Mouse (Mus musculus) CH12F3 (cell line): ENCODE data around the gene Tcl1.
"Not testable (repeated sequence)": the region's sequence is repeated elsewhere in the genome, so short reads cannot be mapped to it uniquely, and the experiment has no call there.

Experiments
- in situ Hi-C: fragments of 300-500 bp; cut with MboI; formaldehyde crosslinking; loops from 2 replicates; pipeline ENCODE4 v1.14.3; 2020; ENCODE audit warnings: low sequenced_read_pairs

Gene Tcl1

DNA sequence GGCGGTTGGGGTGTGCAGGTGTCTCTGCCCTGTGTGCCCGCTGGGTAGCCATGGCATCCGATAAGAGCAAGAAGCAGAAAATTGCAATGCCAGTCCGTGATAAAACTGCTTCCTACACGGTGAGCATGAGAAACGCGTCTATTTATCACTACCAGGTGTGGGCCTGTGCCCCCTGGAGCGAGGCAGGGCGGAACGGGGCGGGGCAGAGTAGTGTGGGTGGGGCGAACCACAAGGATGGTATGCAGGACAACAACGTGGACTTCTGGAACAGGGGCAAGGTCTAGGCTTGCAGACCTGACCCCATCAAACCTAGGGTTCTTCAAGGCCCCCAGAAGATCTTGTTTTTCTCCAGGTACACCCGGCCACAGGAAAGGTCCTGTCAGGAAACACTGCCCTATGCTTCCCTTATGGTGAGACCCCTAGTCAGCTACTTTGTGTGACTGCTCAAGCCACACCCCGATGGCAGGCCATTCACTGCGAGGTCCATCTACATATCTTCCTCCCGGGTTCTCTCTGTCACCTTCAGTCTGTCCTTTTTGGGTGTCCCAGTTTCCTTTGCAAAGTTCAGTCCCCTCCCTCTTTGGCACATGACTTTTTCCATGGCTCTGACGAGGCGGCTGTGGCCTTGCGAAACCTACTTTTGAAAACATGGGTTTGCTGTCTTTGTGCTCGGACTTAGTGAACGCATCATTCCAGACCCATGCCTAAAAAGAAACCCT, at the start of gene Tcl1:
Gene Tcl1 (minus strand): TSS at position 193 of the 719 bp plus-strand sequence.
- in situ Hi-C loops: no loop called here

DNA sequence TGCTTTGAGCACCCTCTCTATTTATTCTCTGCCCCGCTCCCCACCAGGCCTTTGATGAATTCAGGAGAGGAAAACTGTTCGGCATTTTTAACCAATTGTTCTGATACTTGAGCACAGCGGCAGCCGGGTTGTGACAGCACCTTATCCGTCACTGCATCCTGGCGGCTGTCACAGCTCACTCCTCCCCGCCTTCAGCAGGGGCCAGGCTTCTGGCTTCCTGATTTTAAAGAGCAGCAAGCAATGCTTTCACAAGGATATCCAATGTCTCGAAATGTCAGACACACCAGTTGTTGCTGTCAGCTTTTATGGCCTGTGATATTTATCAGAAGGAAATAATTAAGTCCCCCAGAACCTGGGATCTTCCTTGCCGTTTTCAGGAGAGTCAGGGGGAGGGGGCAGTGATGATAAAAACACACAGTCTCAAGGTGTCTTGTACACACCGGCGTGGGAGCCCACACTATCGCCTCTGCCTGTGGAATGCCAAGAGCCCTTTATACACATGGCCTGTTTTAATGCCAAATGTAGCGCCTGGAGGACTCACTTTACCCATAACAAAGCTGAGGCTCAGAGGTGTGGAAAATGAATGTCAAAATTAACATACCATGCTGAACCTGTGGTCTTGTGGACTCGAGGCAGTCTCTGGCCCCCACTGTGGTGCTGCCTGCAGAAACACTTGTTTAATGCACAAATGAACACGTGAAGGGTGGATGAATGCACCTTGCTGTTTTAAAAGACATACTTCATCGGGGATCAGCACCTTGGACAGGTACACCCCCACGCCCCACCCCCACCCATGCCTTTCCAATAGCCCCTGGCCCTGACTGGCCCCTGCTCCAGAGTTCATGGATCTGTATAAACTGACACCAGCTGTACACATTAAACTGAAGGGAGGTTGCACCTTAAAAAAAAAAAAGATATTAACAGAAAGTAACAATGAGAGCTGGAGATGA, 48.7 kb upstream of the Tcl1 start:
- in situ Hi-C loops: no loop called here

DNA sequence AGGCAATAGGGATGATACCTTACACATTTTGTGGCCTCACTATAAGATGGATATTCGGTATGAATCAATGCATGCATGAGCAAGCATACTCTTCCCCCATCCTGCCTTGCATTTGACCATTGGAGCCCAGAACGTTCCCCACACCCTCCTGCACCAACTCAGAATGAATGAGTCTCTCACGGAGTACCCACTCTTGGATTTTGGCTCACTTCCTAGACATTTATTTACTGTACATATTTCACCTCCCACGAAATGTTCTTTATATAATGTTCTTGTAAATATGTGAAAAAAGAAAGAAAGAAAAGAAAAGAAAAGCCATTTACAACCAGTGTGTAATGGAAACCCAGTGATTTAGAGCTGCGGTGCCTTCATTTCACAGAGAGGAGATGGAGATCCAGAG, 44.5 kb upstream of the Tcl1 start:
- in situ Hi-C loops: no loop called here

DNA sequence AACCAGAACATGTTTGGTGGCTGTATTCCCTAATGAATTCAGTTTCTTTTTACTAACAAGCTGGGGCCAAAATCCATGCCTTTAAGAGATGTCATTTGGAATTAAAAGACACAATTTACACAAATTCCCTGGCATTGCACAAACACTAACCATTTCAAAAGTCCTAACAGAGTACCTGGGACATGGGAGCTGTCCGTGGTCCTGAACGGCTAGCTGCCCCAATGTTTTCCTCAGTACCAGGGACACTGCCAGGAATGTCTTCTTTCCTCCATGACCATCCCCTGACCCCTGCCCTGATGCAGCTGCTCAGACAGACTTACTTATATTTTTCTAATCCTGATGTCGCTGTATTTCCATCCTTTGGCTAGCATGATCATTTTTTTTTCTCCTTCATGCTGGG, 43.5 kb upstream of the Tcl1 start:
- in situ Hi-C loops: no loop called here

DNA sequence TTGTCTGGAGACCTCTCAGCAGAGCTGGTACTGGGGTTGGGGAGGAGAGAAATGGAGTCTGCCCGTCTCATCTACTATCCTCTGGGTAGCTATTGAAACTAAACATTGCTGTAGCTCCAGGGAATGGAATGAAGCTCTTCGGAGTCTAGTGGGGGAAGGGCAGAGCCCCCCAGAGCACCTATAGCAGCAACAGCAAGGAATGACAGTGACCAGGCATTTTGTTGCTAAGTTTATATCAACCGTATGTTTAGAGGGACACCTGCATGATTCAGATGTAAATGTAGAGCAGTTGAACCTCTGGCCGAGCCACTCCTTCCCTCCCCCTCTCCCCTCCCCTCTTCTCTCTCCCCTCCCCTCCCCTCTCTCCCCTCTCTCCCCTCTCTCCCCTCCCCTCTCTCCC, 36.6 kb upstream of the Tcl1 start:
- in situ Hi-C loops: no loop called here

DNA sequence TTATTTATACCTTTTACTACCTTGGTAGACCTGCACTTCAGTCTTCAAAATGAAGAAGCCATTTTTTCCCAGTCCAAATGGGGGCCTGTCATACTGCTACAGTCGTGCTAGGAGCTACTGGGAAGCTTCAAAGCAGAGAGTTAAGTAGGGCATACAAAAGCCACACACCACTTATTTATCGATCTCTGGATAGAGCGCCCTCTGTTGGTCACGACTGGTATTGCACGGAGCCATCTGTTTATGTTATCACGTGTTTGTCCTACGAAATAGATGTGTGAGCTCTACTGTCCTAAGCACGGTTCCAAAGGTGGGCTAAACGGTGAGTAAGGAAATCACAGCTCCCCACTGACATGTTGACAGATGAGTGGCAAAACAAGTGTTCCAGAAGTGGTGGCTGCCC, 36.2 kb upstream of the Tcl1 start:
- in situ Hi-C loops: no loop called here

DNA sequence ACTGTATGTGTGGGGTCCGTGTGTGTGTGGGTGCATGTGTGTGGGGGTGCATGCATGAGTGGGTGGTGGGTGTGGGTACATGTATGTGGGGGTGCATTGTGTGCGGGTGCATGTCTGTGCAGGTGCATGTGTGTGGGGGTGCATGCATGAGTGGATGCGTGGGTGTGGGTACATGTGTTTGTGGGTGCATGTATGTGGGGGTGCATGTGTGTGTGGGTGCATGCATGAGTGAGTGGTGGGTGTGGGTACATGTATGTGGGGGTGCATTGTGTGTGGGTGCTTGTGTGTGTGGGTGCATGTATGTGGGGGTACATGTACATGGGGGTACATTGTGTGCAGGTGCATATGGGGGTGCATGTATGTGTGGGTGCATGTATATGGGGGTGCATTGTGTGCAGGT, 31.2 kb upstream of the Tcl1 start:
- in situ Hi-C loops: no loop called here

DNA sequence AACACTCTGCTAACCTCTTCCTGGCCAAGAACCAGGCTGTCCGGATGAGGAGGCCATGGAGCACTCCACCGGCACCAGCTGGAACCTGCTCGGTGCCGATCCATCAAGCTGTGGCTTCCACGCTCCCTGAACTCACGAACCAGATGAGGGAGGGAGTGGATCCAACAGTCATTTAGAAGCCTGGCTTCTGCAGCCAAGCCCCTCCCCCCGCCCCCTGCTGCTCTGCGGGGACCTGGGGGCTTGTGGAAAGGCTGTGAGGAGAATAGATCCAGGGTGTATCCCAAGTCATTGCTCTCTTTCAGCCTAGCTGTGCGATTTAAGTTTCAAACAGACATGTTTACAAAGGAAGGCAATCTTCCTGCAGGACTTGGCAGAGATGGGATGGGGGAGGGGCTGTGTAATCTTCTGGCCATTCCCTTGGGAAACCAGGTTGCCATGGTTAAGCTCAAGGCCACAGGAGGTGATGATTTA, 26.2 kb upstream of the Tcl1 start:
- in situ Hi-C loops: no loop called here

DNA sequence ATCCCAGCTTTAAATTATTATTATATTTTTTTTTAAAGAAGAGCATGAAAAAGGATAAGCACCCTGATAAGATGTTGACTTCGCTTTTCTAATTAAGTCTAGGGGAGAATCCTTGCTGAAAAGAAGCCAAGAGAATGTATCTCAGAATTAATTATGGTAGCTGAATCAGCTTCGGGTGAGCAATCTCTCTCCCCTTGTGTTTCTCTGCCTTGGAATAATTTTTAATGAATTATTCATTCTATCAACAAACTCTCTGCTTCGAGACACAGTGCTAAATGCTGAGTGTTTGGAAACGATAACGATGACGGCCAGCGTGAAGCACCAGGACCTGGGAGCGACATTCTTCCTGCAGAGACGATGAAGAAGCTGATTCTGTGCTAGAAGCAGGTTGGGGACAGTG, 16.5 kb upstream of the Tcl1 start:
- in situ Hi-C loops: no loop called here

DNA sequence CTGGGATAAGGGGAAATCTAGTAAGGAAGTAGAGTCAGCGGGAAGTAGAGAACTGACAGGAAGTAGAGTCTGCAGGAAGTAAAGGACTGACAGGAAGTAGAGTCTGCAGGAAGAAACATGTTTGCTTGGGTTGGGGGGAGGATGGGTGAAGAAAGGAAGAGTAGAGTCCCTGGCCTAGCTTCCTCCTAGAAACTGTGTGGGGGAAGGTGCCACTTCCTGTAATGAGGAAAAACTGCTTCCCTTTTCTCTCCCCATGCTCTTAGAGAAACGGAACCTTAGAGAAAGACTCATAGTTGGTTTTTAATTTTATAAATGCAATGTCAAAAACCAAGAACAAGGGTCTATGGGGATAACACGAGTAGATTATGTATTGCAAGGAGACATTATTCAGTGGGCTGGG, 12.5 kb upstream of the Tcl1 start:
- in situ Hi-C loops: no loop called here

DNA sequence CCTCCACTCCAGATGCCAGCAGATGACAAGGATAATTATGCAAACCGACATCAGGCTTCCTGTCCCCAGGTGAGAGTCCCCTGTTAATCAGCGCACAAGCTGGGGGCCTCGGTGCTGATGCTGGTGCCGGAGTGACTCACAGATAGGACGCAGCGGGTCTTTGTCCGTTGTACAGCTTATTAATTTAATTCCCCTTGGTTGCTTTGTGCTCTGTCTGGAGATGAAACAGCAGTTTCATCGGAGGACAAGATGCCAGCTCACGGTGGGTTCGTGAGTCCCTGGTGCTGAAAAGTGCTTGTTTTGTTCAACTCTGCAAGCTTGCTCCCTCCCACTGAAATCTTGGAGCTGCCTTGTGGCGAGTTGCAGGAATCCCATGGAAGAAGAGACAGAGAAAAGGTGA, 11.8 kb upstream of the Tcl1 start:
- in situ Hi-C loops: no loop called here

DNA sequence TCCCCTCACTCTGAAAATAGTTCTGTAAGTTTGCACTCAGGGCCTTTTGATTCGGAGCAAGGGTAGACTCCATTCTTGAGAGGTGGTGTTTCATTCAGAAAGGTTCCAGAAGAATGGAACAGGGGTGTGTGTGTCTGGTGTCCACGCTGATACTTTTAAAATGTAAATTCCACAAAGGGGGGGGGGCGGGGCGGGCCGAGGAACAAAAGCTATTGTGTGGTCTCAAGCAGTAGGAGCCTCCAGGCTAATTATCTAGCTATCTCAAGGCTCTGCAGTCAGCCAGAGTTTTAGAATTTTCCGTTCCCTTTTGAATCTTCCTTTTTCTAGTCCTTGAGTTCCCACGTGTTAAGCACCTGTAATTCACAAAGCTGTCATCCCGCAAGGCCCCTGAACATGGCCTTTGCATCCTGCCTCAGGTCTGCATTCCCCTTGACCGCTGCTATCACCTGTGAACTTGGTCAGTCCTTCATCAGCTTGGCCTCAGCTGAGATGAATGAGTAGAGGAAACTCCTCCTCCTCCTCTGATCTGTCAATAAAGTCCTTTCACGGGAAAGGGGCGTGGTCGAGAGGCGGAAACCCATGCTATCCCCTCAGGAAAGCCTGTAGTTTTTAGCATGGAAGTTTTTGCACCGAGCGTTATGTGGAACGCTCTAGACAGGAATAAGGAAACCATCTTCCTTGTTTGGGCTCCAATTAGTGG, 2.2 kb upstream of the Tcl1 start:
- in situ Hi-C loops: no loop called here

DNA sequence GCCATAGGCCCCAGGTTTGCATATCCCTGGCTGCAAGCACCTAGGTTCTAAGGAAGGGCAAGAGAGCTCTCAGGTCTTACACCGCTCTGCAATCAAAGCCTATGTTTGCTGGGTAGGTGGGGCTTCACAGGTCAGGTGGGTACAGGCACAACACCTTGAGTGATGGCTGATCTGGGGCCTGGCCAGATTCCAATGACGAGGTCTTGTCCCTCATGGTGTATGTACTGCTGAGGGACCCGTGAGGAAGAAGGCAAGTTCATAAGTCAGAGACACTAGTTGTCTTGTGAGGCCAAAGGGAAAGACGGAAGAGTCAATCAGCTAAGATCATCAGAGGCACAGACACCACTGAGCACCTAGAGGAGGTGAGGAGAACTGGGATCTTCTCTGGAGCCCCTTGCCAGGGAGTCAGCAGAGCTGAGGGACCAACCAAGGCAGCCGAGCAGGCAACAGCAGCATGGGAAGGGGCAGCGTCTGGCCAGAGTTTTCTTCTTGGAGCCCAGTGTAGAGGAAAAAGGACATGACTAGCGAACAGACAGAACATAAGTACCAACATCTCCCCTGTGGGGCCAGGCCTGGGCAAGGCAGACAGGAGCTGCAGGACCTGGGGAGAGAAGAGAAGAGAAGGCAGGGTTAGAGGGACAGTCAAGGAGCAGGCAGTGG, 5.4 kb downstream of the Tcl1 start:
- in situ Hi-C loops: no loop called here

DNA sequence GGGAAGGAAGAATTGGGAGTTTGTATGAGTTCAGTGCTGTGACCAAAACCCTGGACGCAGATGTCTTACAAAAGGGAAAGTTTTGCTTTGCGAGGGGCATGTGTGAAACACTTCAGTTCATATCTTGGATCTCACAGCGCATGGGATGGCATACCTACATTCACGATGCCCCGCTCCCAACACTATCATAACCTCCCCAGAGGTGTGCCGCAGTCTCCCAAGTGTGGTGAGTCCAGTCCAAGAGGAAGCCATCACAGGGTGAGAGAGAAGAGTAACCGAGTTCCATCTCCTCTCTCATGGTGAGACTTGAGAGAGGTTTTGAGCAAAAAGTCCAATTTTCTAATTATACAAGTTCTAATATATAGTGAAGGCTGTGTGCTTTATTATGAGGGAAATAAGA, 13.4 kb downstream of the Tcl1 start:
- in situ Hi-C loops: no loop called here

DNA sequence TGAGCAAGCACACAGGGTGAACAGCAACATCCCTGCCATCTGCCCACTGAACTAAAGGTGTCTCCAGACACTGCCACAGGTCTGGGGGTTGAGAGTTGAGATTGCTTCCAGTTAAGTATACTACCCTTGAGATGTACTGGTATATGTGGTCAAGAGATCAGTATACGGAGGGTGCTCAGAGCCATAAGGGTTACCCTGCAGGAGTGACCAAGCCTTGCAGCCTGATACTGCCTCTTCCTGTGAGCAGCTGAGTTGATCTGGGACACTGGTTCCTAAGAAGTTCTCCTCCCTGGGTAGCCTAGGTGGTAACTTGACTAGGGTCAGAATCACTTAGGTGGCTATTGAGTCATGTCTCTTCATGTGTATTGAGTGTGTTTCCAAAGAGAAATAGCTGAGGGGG, 14.2 kb downstream of the Tcl1 start:
- in situ Hi-C loops: no loop called here

DNA sequence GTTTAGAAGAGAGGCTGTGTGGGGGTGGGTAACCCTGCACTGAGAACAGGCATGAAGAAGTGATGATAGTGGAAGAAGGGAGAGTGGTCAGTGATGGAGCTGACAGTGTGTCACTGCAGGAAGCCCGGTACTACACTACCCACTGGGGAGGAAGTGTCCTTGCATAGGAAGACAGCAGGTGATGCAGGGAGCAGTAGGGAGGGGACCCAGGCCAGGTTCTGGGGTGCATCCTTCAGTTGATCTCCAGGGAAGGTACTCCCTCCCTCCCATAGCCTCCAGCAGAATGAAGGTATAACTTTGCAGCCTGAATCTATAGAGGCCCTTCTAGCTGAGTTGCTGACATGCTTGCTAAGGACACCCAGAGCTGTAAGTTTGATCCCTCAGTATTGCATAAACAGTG, 15.5 kb downstream of the Tcl1 start:
- in situ Hi-C loops: no loop called here

DNA sequence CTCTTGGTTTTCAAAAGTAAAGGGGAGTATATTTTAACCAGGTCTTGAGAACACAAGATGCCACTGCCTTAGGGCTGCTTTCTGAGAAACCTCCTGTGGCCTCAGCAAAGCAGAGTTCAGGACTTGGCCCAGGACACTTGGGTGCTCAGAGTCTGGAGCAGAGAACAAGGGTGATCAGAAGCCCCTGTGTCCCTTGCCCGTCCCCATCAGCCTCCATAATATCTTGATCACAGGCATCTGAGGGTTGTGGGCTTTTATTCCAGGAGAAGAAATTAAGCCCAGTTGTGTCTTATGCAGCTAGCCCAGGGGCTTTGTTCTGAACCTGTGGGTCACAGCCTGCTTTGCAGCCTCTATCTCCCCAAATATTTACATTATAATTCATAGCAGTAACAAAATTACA, 20.9 kb downstream of the Tcl1 start, which contains the start of gene Tcl1b4:
Gene Tcl1b4 (plus strand): TSS at position 301 of the 400 bp plus-strand sequence.
- in situ Hi-C loops: not testable (repeated sequence)

DNA sequence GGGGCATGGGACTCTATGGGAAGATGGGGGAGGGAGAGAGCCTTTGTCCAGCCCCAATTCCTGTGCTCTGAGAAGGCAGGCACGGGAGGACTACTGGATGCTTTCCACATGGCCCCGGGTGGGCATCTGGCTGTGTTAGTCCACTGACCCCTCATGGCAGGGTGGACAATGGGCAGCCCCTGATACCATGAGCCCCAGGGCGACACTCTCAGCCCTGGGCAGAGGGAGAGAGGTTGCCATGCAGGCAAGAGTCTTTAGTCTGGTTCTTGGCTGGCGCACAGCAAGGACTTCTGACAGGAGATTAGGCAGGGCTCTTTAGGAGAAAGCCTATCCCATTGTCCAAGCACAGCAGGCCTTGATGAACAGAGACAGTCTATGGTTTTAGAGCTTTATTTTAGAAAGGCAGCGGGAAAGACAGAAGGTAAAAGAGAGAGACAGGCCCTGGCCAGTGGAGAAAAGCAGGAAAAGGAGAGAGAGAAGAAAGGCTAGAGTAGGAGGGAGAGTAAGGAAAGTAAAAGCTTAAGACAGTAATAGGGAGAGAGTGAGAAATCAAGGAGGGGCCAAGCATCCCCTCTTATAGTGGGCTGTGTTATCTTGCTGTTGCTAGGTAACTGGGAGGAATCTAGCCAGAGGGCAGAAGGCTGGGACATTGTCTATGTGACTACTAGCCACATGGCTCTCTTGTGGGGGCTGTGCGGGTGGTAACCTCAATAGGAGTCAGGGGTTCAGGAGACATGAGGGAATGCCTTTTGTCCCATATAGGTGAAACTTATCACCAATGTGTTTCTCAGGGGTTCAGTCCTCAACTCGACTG, 22.7 kb downstream of the Tcl1 start:
- in situ Hi-C loops: not testable (repeated sequence)

DNA sequence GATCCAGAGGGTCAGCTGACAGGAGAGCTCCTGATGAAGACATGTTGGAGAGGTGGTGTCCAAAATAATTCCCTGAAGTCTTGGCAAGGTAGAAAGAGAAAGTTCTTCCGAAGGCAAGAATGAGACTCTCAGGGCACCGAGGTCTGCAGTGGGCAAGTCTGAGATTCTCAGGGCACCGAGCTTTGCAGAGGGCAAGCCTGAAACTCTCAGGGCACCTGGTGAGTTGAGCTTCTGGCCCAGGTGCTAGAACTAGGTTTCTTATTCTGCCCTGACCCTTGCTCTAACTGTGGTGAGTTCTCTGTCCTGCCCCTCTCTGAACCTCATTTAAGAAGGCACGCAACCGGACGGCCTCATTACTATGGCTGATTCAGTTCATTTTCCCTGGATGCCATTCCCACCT, 31.9 kb downstream of the Tcl1 start, which contains the start of gene Tcl1b3:
Gene Tcl1b3 (plus strand): TSS at position 301 of the 400 bp plus-strand sequence.
- in situ Hi-C loops: not testable (repeated sequence)

DNA sequence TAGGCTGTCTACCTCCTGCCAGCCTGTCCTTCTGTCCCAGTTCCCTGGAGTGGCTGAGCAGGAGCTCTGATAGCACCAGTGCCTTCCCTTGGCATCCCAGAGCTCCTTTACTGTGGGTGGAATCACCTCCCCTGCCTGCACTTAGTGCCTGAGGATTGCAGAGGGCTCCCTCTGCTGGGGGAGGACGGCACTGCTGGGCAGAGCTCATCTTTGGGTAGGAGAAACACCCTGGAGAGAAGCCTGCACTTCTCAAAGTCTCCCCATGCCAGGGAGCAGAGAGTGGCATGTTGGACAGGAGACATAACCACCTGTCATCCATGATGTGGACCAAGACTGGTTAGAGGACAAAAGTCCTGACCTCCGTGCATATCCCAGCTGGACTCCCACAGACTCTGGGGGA, 33.6 kb downstream of the Tcl1 start:
- in situ Hi-C loops: not testable (repeated sequence)
